Mouse (Mus musculus): ENCODE data around the gene Bean1. TPM values are rescaled to one million over a fixed set of nuclear protein-coding genes. Genes with fewer than 3 reads are reported as not detected.

Gene Bean1
- polyA plus RNA-seq, 2 experiments, result 1.7 to 4.5 TPM

DNA sequence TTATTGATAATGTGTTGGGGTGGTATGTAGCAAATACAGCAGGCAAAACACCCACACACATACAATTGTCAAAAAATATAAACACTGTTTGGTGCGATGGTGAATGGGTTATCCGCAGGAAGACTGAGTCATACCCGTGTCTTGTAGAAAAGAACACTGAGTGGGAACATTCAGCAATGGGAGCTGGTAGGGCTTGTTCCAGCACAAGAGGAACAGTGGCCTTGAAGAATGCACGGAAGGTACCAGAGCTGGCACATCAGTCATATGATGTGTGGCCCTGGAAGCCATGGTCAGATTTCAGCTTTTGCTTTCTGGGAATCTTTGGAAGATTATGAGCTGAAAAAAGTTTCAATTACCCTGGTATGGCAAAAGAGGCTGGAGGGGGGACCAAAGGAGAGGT is 16.6 kb downstream of the Bean1 start:
- H3K4me1 ChIP-seq (ENCODE audit: control insufficient read depth, insufficient read depth, low read length), result no peaks in the 10 kb centered on the region
- no peak overlapping the region for H3K27ac ChIP-seq (replicated peaks; ENCODE audit: low read depth, low read length)
- H3K9me3 ChIP-seq (ENCODE audit: control insufficient read depth, low read length), result no peaks in the 10 kb centered on the region
- no peaks in the 10 kb centered on the region for H3K36me3 ChIP-seq (ENCODE audit: control insufficient read depth, insufficient read depth, low read length)
- no peak for TF ChIP-seq POLR2A (IDR thresholded peaks at IDR 0.05; ENCODE audit: borderline replicate concordance, extremely low read depth, insufficient read depth, insufficient read length)
- no peaks in the 10 kb centered on the region for H3K27me3 ChIP-seq (ENCODE audit: control insufficient read depth, insufficient read depth, low read length)
- 91% methylated on average over 4 of the region's 4 CpGs for WGBS
- H3K4me3 ChIP-seq (replicated peaks; ENCODE audit: low read length), result no peak overlapping the region
- H3K9ac ChIP-seq (ENCODE audit: low read depth, low read length, severe bottlenecking), result no peak overlapping the region
- DNase-seq (ENCODE audit: low spot score) (no peak), ATAC-seq (ENCODE audit: low FRiP score, low read depth) (no peak)
- H3K4me2 ChIP-seq (replicated peaks; ENCODE audit: low read depth, low read length, severe bottlenecking), result no peak overlapping the region

DNA sequence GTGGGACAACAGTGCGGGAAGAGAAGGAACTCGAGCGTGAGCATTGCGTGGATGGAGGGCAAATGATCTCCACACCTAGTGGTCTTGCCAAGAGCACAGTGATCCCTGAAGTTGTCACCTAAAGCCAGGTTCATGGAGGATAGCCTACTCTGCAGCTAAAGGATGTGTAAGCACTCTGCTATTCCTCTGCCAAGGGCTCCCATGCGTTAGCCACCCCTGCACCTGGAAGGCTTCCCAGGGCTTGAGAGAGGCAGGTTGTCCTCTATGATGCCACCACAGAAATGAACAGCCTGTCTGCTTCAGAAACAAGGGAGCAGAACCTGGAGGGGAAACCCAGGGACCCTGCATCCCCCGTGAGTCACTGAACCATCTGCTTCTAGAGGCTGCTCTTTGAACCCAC is 17.4 kb downstream of the Bean1 start:
- no peaks in the 10 kb centered on the region for H3K9me3 ChIP-seq (ENCODE audit: control insufficient read depth, low read length)
- no peak overlapping the region for H3K4me3 ChIP-seq (replicated peaks; ENCODE audit: low read length)
- no peaks in the 10 kb centered on the region for H3K27me3 ChIP-seq (ENCODE audit: control insufficient read depth, insufficient read depth, low read length)
- H3K4me2 ChIP-seq (replicated peaks; ENCODE audit: low read depth, low read length, severe bottlenecking), result no peak overlapping the region
- H3K27ac ChIP-seq (replicated peaks; ENCODE audit: low read depth, low read length), result no peak overlapping the region
- no peaks in the 10 kb centered on the region for H3K4me1 ChIP-seq (ENCODE audit: control insufficient read depth, insufficient read depth, low read length)
- DNase-seq (ENCODE audit: low spot score) (no peak), ATAC-seq (ENCODE audit: low FRiP score, low read depth) (no peak)
- H3K36me3 ChIP-seq (ENCODE audit: control insufficient read depth, insufficient read depth, low read length), result no peaks in the 10 kb centered on the region
- 85% methylated on average over 6 of the region's 6 CpGs for WGBS
- TF ChIP-seq POLR2A (IDR thresholded peaks at IDR 0.05; ENCODE audit: borderline replicate concordance, extremely low read depth, insufficient read depth, insufficient read length), result no peak
- H3K9ac ChIP-seq (ENCODE audit: low read depth, low read length, severe bottlenecking), result no peak overlapping the region

DNA sequence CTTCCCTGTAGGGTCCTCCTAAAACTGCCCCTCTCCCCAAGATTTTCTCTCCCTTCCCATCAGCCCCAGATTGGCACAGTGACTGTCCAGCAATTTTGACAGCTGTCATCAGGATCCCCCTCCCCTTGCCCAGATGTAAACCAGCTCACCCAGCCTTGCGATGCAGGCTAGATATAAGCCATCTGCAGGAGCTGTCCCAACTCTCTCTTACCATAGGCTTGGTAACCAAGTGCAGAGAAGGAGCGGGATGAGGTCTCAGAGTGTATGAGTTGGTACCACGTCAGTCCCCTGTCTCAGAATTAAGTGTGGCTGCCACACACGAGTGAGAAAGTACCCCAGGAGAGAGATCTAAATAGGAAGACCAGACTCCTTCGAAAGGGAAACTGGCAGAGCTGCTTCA is 18.2 kb downstream of the Bean1 start:
- DNase-seq (ENCODE audit: low spot score), result no peak
- no peaks in the 10 kb centered on the region for H3K27me3 ChIP-seq (ENCODE audit: control insufficient read depth, insufficient read depth, low read length)
- H3K4me1 ChIP-seq (ENCODE audit: control insufficient read depth, insufficient read depth, low read length), result no peaks in the 10 kb centered on the region
- ATAC-seq (ENCODE audit: low FRiP score, low read depth), result no peak
- H3K4me3 ChIP-seq (replicated peaks; ENCODE audit: low read length), result no peak overlapping the region
- TF ChIP-seq POLR2A (IDR thresholded peaks at IDR 0.05; ENCODE audit: borderline replicate concordance, extremely low read depth, insufficient read depth, insufficient read length), result no peak
- H3K27ac ChIP-seq (replicated peaks; ENCODE audit: low read depth, low read length), result no peak overlapping the region
- no peak overlapping the region for H3K4me2 ChIP-seq (replicated peaks; ENCODE audit: low read depth, low read length, severe bottlenecking)
- H3K9me3 ChIP-seq (ENCODE audit: control insufficient read depth, low read length), result no peaks in the 10 kb centered on the region
- WGBS, result 57% methylated on average over 5 of the region's 5 CpGs
- no peak overlapping the region for H3K9ac ChIP-seq (ENCODE audit: low read depth, low read length, severe bottlenecking)
- H3K36me3 ChIP-seq (ENCODE audit: control insufficient read depth, insufficient read depth, low read length), result no peaks in the 10 kb centered on the region

DNA sequence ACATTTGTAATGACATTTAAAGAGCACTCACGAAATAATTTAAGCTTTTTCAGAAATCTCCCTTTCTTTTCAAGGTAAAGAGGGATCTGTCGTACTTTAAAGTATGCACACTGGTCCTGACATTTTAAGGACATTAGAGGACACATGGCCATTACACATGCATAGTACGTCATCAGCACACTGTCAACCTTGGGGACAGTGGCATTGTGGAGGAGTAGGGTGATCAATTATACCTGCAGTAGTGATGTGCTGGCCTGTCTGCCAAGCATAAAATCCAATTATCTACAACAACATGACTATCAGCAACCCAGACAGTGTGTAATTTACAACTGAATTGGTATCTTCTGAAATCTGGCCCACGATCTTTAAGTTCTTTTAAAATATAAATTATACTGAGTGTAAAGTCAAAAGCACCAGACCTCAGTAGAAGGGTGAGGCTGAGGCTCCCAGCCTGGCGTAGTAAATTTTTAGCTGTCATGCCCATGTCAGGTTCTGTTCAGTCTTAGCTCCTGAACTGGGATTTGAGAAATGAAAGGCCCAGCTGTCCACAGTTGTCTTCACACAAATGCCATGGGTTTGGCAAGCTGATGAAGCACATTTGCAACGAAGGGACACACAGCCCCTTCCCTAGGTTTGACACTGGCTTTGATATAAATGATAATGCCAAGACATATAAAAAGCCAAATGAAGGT is 20.7 kb downstream of the Bean1 start:
- no peaks in the 10 kb centered on the region for H3K27me3 ChIP-seq (ENCODE audit: control insufficient read depth, insufficient read depth, low read length)
- no peak overlapping the region for H3K4me3 ChIP-seq (replicated peaks; ENCODE audit: low read length)
- H3K27ac ChIP-seq (replicated peaks; ENCODE audit: low read depth, low read length), result no peak overlapping the region
- H3K36me3 ChIP-seq (ENCODE audit: control insufficient read depth, insufficient read depth, low read length), result no peaks in the 10 kb centered on the region
- no peak overlapping the region for H3K4me2 ChIP-seq (replicated peaks; ENCODE audit: low read depth, low read length, severe bottlenecking)
- TF ChIP-seq POLR2A (IDR thresholded peaks at IDR 0.05; ENCODE audit: borderline replicate concordance, extremely low read depth, insufficient read depth, insufficient read length), result no peak
- no peak for ATAC-seq (ENCODE audit: low FRiP score, low read depth)
- no peaks in the 10 kb centered on the region for H3K4me1 ChIP-seq (ENCODE audit: control insufficient read depth, insufficient read depth, low read length)
- no peak overlapping the region for H3K9ac ChIP-seq (ENCODE audit: low read depth, low read length, severe bottlenecking)
- DNase-seq (ENCODE audit: low spot score), result no peak
- WGBS, result 72% methylated on average over 6 of the region's 6 CpGs
- no peaks in the 10 kb centered on the region for H3K9me3 ChIP-seq (ENCODE audit: control insufficient read depth, low read length)

DNA sequence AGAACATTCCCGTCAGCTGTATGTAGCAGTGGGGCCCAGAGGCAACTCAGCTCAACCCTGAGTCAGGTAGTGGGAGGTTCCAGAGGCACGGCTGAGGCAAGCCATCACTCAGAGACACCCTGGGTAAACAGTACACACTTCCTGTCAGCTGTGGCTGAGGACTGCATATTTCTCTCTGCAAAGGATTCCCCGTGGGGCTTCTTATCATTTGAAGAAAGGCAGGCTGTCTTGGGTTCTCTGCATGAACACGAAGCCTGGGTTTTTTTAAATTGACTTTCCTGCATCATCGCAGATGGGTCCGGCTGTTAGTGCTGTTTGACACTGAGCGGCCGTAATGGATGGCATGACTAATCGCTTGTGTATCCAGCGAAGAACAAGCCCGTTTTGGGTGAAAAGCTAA is 21.3 kb downstream of the Bean1 start:
- Histone ChIP-seq H3K27me3 (ENCODE audit: control insufficient read depth, insufficient read depth, low read length) (no peaks in the 10 kb centered on the region), H3K27ac (replicated peaks; ENCODE audit: low read depth, low read length) (no peak overlapping the region), H3K9me3 (ENCODE audit: control insufficient read depth, low read length) (no peaks in the 10 kb centered on the region), H3K9ac (ENCODE audit: low read depth, low read length, severe bottlenecking) (no peak overlapping the region), H3K4me2 (replicated peaks; ENCODE audit: low read depth, low read length, severe bottlenecking) (no peak overlapping the region), H3K36me3 (ENCODE audit: control insufficient read depth, insufficient read depth, low read length) (no peaks in the 10 kb centered on the region), H3K4me3 (replicated peaks; ENCODE audit: low read length) (no peak overlapping the region), H3K4me1 (ENCODE audit: control insufficient read depth, insufficient read depth, low read length) (no peaks in the 10 kb centered on the region)
- DNase-seq (ENCODE audit: low spot score) (peak; percentile 21), ATAC-seq (ENCODE audit: low FRiP score, low read depth) (no peak)
- 52% methylated on average over 11 of the region's 11 CpGs for WGBS
- TF ChIP-seq POLR2A (IDR thresholded peaks at IDR 0.05; ENCODE audit: borderline replicate concordance, extremely low read depth, insufficient read depth, insufficient read length), result no peak
